10 mouse cellular contexts compared by ENCODE assay signal in the genomic region with DNA sequence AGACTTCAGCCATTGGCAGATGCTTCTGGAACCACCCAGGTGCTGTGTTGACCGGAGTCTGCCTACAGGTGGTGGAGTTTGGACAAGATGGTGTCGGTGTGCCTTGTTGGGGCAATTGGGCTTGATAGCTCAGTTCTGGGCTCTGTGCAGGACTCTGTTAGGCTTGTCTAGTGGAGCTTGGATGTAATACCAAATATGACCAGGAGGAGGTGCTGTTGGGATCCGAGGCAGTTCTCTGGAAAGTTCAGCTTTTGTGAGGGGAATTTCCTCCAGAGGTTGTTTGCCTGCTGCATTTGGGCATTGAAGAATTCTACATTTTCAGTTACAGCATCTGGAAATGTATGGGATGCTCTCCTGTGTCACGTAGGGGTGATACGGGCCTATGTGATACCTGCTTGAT. TPM values are rescaled to one million over a fixed set of nuclear protein-coding genes. Genes with fewer than 3 reads are reported as not detected.
DNase-seq lines count a peak whose midpoint lies in the region; ATAC-seq and TF ChIP-seq lines count a peak whose summit lies in the region.
"Had no signal": no experiment of that assay in that cellular context is flagged by ENCODE, and none has a peak within 500 bp of the region (broad histone marks: within the 10 kb centered on the region; RNA-seq: fewer than 3 reads in every experiment).

No protein-coding gene starts in this region.

- peak; percentile 73 for TF ChIP-seq CTCF in liver, postnatal 0 days (IDR thresholded peaks at IDR 0.05; ENCODE audit: low read depth)

- WGBS in liver, postnatal 0 days (ENCODE audit: insufficient replicate concordance): 90% methylated on average over 5 of the region's 5 CpGs
- 89% methylated on average over 5 of the region's 5 CpGs for WGBS in liver, embryonic 11.5 days

- no peak overlapping the region for H3K4me3 ChIP-seq in liver, postnatal 0 days (ENCODE audit: low read depth, low read length)
- no peak overlapping the region for H3K4me3 ChIP-seq in liver, embryonic 11.5 days (ENCODE audit: low read depth, low read length)
- H3K4me3 ChIP-seq: lung, embryonic 15.5 days had no signal

- DNase-seq in cerebellum, adult 9-11 months: peak; percentile 12
- DNase-seq in cerebellum, adult 11 months: no peak
- DNase-seq in liver, postnatal 0 days: peak; percentile 33
- no peak for DNase-seq in liver, embryonic 11.5 days (ENCODE audit: low spot score)
- DNase-seq in ZHBTc4 (ENCODE audit: low read depth, low spot score): peak; percentile 79
- DNase-seq in naive thymus-derived CD4-positive, alpha-beta T cell, adult 2 months (ENCODE audit: low read depth): peak; percentile 69
- DNase-seq in frontal cortex, postnatal 10 days (ENCODE audit: low spot score in 2 of 2): no peak
- DNase-seq in urinary bladder, postnatal 4 days (ENCODE audit: low spot score in 2 of 2): no peak
- DNase-seq: cerebellum, adult 2 months had no signal

- H3K4me2 ChIP-seq in liver, postnatal 0 days (ENCODE audit: low read depth, low read length): no peak overlapping the region
- no peak overlapping the region for H3K4me2 ChIP-seq in liver, embryonic 11.5 days
- H3K4me2 ChIP-seq: lung, embryonic 15.5 days had no signal

- no peak for ATAC-seq in liver, postnatal 0 days
- ATAC-seq in liver, embryonic 11.5 days (replicated peaks; ENCODE audit: low FRiP score): no peak

- TF ChIP-seq EP300 in liver, postnatal 0 days (IDR thresholded peaks at IDR 0.05; ENCODE audit: low read depth): no peak

- no peak overlapping the region for H3K9ac ChIP-seq in liver, postnatal 0 days (replicated peaks)
- H3K9ac ChIP-seq in liver, embryonic 11.5 days (ENCODE audit: low read depth, low read length): no peak overlapping the region
- H3K9ac ChIP-seq: lung, embryonic 15.5 days had no signal

- no peaks in the 10 kb centered on the region for H3K27me3 ChIP-seq in liver, postnatal 0 days (ENCODE audit: insufficient read depth, low read length)
- no peaks in the 10 kb centered on the region for H3K27me3 ChIP-seq in liver, embryonic 11.5 days (replicated peaks; ENCODE audit: control insufficient read depth, insufficient read depth, low read length)
- H3K27me3 ChIP-seq: lung, embryonic 15.5 days had no signal

- H3K4me1 ChIP-seq in liver, postnatal 0 days (ENCODE audit: insufficient read depth): peaks cover 4% of the 10 kb centered on the region
- no peaks in the 10 kb centered on the region for H3K4me1 ChIP-seq in liver, embryonic 11.5 days (replicated peaks; ENCODE audit: control insufficient read depth, insufficient read depth, low read length)
- H3K4me1 ChIP-seq: lung, embryonic 15.5 days had no signal

- H3K9me3 ChIP-seq in liver, postnatal 0 days (ENCODE audit: low read length): no peaks in the 10 kb centered on the region
- H3K9me3 ChIP-seq in liver, embryonic 11.5 days (ENCODE audit: control insufficient read depth, low read length): no peaks in the 10 kb centered on the region
- H3K9me3 ChIP-seq: lung, embryonic 15.5 days had no signal

- no peaks in the 10 kb centered on the region for H3K36me3 ChIP-seq in liver, postnatal 0 days (replicated peaks; ENCODE audit: insufficient read depth, low read length)
- no peaks in the 10 kb centered on the region for H3K36me3 ChIP-seq in liver, embryonic 11.5 days (ENCODE audit: control insufficient read depth, insufficient read depth, low read length)
- H3K36me3 ChIP-seq: lung, embryonic 15.5 days had no signal

- H3K27ac ChIP-seq in liver, postnatal 0 days (ENCODE audit: low read depth): no peak overlapping the region
- no peak overlapping the region for H3K27ac ChIP-seq in liver, embryonic 11.5 days (ENCODE audit: low read depth, low read length)
- H3K27ac ChIP-seq: lung, embryonic 15.5 days had no signal

RNA-seq across cellular contexts. Expression of gene Elfn1, which starts 39.7 kb away (rescaled TPM):
- polyA plus RNA-seq in liver, postnatal 0 days (2015; fragmentation: Nextera tagmentation; extraction: Ambion mirVana): not detected in 2 replicates
- polyA plus RNA-seq in liver, embryonic 11.5 days (2014; fragmentation: Nextera tagmentation; extraction: Ambion mirVana): 0.09 and 0.23 TPM in 2 replicates

Comparison
In these comparisons a context has a peak if more than half of its experiments do, and no peak if none do; other contexts are left out.
1. DNase-seq: peak in cerebellum, adult 9-11 months (single experiment), liver, postnatal 0 days (single experiment), ZHBTc4 (single experiment) and naive thymus-derived CD4-positive, alpha-beta T cell, adult 2 months (single experiment); none in cerebellum, adult 11 months (single experiment), liver, embryonic 11.5 days (single experiment), frontal cortex, postnatal 10 days (0 of 2) and urinary bladder, postnatal 4 days (0 of 2).